Mouse (Mus musculus) MEL (cell line): ENCODE data around the gene Wdfy1.

Experiments used
- CHD2 ChIP-seq: IDR thresholded peaks from 2 replicates; pipeline ENCODE4 v1.6.1; 2011; ENCODE audit warnings: low read length, improper control_type of control experiment
- E2F4 ChIP-seq: IDR thresholded peaks from 2 replicates; pipeline ENCODE4 v1.6.1; 2011; ENCODE audit warnings: low read depth, low read length, improper control_type of control experiment, borderline replicate concordance
- ELF1 ChIP-seq: IDR thresholded peaks from 2 replicates; pipeline ENCODE4 v1.6.1; 2014; ENCODE audit warnings: low read depth, mild to moderate bottlenecking, inconsistent platforms, low read length, improper control_type of control experiment, moderate library complexity
- JUND ChIP-seq: IDR thresholded peaks from 2 replicates; pipeline ENCODE4 v1.6.1; 2011; ENCODE audit warnings: low read depth, mild to moderate bottlenecking, improper control_type of control experiment, low read length
- MAZ ChIP-seq: IDR thresholded peaks from 2 replicates; pipeline ENCODE4 v1.6.1; 2012; ENCODE audit warnings: low read depth, mild to moderate bottlenecking, inconsistent platforms, low read length, improper control_type of control experiment
- POLR2A ChIP-seq, 2 experiments: IDR thresholded peaks; 2 replicates each; pipeline ENCODE4 v1.6.1; 2011 to 2012; ENCODE audit warnings: low read length in 2 of 2, mild to moderate bottlenecking in 2 of 2, control low read depth in 1 of 2, improper control_type of control experiment in 1 of 2, low read depth in 1 of 2, moderate library complexity in 1 of 2; ENCODE audit not compliant: control insufficient read depth in 1 of 2, insufficient read depth in 1 of 2, poor library complexity in 1 of 2
- POLR2AphosphoS2 ChIP-seq: IDR thresholded peaks from 2 replicates; pipeline ENCODE4 v1.6.1; 2011; ENCODE audit warnings: low read length, improper control_type of control experiment
- RAD21 ChIP-seq: IDR thresholded peaks from 2 replicates; pipeline ENCODE4 v1.6.1; 2011; ENCODE audit warnings: mild to moderate bottlenecking, low read depth, low read length, improper control_type of control experiment
- SIN3A ChIP-seq: IDR thresholded peaks from 2 replicates; pipeline ENCODE4 v1.6.1; 2012; ENCODE audit warnings: low read length, improper control_type of control experiment, inconsistent platforms
- ZC3H11A ChIP-seq: IDR thresholded peaks from 2 replicates; pipeline ENCODE4 v1.6.1; 2012; ENCODE audit warnings: low read depth, mild to moderate bottlenecking, inconsistent platforms, low read length, improper control_type of control experiment

GRCm38 (mm10) chr1:79675716-79676115, 100.2 kb downstream of the Wdfy1 start:
- no peak for TF ChIP-seq SIN3A
- no peak for TF ChIP-seq POLR2A (IDR thresholded peaks at IDR 0.05; ENCODE audit: control insufficient read depth in 1 of 2, insufficient read depth in 1 of 2, low read depth in 1 of 2, low read length in 2 of 2, poor library complexity in 1 of 2)
- TF ChIP-seq CHD2, result no peak
- TF ChIP-seq RAD21, result no peak
- no peak for TF ChIP-seq MAZ
- no peak for TF ChIP-seq ELF1
- no peak for TF ChIP-seq E2F4
- no peak for TF ChIP-seq JUND
- no peak for TF ChIP-seq ZC3H11A
- TF ChIP-seq POLR2AphosphoS2, result no peak
